Mouse (Mus musculus) lung, adult 2 months (tissue): ENCODE data around the gene Scarf1.

ENCODE experiments used
- CTCF ChIP-seq: fragments of 200-500 bp; IDR thresholded peaks from 2 replicates; pipeline ENCODE4 v1.5.1; 2011; ENCODE audit warnings: mild to moderate bottlenecking, low read length, control low read depth; ENCODE audit not compliant: insufficient read depth
- POLR2A ChIP-seq: fragments of 200-500 bp; IDR thresholded peaks from 2 replicates; pipeline ENCODE4 v1.6.1; 2011; ENCODE audit warnings: low read depth, mild to moderate bottlenecking, control low read depth, low read length, borderline replicate concordance; ENCODE audit errors: extremely low read depth

GRCm38 (mm10) chr11:75550200-75550946 is 37.0 kb downstream of the Scarf1 start:
- TF ChIP-seq CTCF (no peak), POLR2A (peak; percentile 57; the same call in 1 of the 2 replicates)
